Mouse (Mus musculus): ENCODE measurements at regions not wholly inside any gene's neighbourhood (a gene's known extent, or its start where the extent isn't known, plus 50 kb on each side); places are given as distances from the start of the nearest gene placed in this dataset.

DNA sequence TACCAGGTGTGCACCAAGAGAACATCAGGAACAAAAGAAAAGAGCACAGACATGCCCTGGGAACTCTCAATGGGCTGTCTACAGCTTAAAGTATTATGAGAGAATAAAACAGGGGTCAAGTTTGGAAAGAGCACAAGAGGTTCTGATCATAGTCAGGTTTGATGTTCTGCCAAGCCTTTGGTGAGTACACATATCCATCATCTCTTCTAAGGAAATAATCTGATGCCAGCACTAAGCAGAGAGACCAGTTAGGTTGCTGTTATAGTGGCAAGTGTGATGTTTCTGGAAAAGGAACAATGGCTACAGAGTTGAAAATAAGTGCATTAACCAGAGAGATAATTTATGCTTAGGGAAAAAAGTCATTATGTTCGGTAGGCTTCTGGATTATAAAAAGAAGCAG, 136.9 kb upstream of the Gm11146 start:
- no peak for TF ChIP-seq CTCF (IDR thresholded peaks at IDR 0.05; ENCODE audit: low read depth)
- no peak for TF ChIP-seq EP300 (IDR thresholded peaks at IDR 0.05; ENCODE audit: low read depth)

All from liver, embryonic 14.5 days (tissue).